Mouse (Mus musculus): ENCODE measurements around the gene Ganc.

Ganc gene

GRCm38 (mm10) chr2:120501136-120501918, 97.6 kb downstream of the Ganc start:
- DNase-seq (ENCODE audit: extremely low read depth, low read depth): no peak

- DNase-seq (ENCODE audit: extremely low read depth, low read depth): no peak
Measured at GRCm38 (mm10) chr2:120501931-120502604, 98.4 kb downstream of the Ganc start.

GRCm38 (mm10) chr2:120502605-120502990, 98.9 kb downstream of the Ganc start:
- no peak for DNase-seq (ENCODE audit: extremely low read depth, low read depth)

GRCm38 (mm10) chr2:120503094-120503493, 99.4 kb downstream of the Ganc start:
- no peak for DNase-seq (ENCODE audit: extremely low read depth, low read depth)

GRCm38 (mm10) chr2:120503992-120504391, 100.3 kb downstream of the Ganc start:
- DNase-seq (ENCODE audit: extremely low read depth, low read depth): no peak

All from MEL-GATA-1-ER (cell line).